Mouse (Mus musculus): ENCODE measurements around the gene Plekhh1.

GRCm38 (mm10) chr12:79052073-79052472 is 23.1 kb downstream of the Plekhh1 start:
- TF ChIP-seq CTCF (IDR thresholded peaks at IDR 0.05; ENCODE audit: insufficient read depth, low read depth, low read length) (no peak), POLR2A (IDR thresholded peaks at IDR 0.05; ENCODE audit: insufficient read depth, low read depth, low read length) (no peak)
